Mouse (Mus musculus): Measurements from ENCODE around the gene Sez6. TPM values are rescaled to one million over a fixed set of nuclear protein-coding genes. Genes with fewer than 3 reads are reported as not detected.

Sez6 gene
- polyA plus RNA-seq, 1 experiment from 2014 or later: 146 TPM

- no peak for ATAC-seq
- H3K9me3 ChIP-seq (replicated peaks; ENCODE audit: control insufficient read depth, low read length, poor library complexity, severe bottlenecking): no peaks in the 10 kb centered on the region
- under 1% methylated on average over 47 of the region's 63 CpGs for WGBS
- H3K4me1 ChIP-seq (ENCODE audit: control insufficient read depth, insufficient read depth, low read length): peaks cover 17% of the 10 kb centered on the region
- H3K27ac ChIP-seq (ENCODE audit: low read length): peak overlapping the region; percentile 99
- no peaks in the 10 kb centered on the region for H3K27me3 ChIP-seq (ENCODE audit: control insufficient read depth, insufficient read depth, low read depth, low read length)
- H3K9ac ChIP-seq (ENCODE audit: low read depth, low read length): peak overlapping the region; percentile 92
- H3K4me2 ChIP-seq (ENCODE audit: low read length): peak overlapping the region; percentile 80
- no peaks in the 10 kb centered on the region; the same call in 1 of the 2 replicates for H3K36me3 ChIP-seq (ENCODE audit: control insufficient read depth, insufficient read depth, low read length)
- H3K4me3 ChIP-seq (ENCODE audit: low read depth, low read length): peak overlapping the region; percentile 97
Measured at GRCm38 (mm10) chr11:77983937-77984835, 53.6 kb downstream of the Sez6 start.

DNA sequence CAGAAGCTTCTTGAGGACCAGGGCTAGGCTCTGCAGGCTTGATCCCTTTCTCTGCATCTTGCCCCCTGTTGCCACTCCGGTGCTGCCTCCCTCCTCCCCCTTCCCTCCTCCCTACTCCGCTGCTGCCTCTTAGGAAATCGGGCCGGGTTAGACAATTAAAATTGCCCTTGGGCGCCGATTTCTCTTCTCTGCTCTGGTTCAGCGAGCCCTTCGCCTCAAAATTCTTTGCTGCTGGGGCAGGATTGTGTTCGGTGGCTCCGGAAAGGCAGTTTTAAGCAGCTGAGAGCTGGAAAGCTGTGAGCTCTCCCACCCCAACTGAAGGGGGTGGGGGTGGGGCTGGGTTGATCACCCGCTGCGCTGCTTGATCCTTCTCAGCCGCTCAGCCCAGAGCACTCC, 54.2 kb downstream of the Sez6 start:
- Histone ChIP-seq H3K9ac (ENCODE audit: low read depth, low read length) (peak overlapping the region; percentile 92), H3K36me3 (ENCODE audit: control insufficient read depth, insufficient read depth, low read length) (no peaks in the 10 kb centered on the region; the same call in 1 of the 2 replicates), H3K4me2 (ENCODE audit: low read length) (peak overlapping the region; percentile 80), H3K4me3 (ENCODE audit: low read depth, low read length) (peak overlapping the region; percentile 97), H3K4me1 (ENCODE audit: control insufficient read depth, insufficient read depth, low read length) (peaks cover 17% of the 10 kb centered on the region), H3K27ac (ENCODE audit: low read length) (peak overlapping the region; percentile 99), H3K27me3 (ENCODE audit: control insufficient read depth, insufficient read depth, low read depth, low read length) (no peaks in the 10 kb centered on the region), H3K9me3 (replicated peaks; ENCODE audit: control insufficient read depth, low read length, poor library complexity, severe bottlenecking) (no peaks in the 10 kb centered on the region)
- under 1% methylated on average over 13 of the region's 13 CpGs for WGBS
- ATAC-seq: no peak

DNA sequence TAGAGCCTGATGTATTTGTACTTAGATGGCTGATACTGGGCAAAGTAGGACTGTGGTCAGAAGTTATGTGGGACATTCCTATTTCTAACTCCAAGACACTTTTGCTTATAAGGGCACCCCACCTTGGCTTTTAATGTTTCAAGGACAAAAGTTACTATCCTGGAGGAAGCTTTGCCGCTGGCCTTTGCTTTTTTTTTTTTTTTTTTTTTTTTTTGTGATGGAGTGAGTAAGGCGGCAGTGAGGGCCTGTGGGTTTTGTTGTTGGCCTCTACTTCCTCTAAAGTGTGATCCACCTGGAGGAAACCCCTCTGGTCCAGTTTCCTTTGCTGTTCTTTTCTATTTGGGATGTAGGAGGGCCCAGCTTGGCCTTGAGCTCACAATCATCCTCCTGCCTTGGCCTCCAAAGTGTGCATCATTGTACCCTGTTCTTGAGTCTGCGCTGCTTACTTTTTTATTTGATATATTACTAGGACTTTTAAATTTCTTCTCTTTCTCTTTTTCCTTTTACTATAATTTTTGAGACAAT, 55.0 kb downstream of the Sez6 start:
- Histone ChIP-seq H3K36me3 (ENCODE audit: control insufficient read depth, insufficient read depth, low read length) (no peaks in the 10 kb centered on the region; the same call in 1 of the 2 replicates), H3K4me2 (ENCODE audit: low read length) (peak overlapping the region; percentile 80), H3K9me3 (replicated peaks; ENCODE audit: control insufficient read depth, low read length, poor library complexity, severe bottlenecking) (no peaks in the 10 kb centered on the region), H3K4me3 (ENCODE audit: low read depth, low read length) (peak overlapping the region; percentile 97), H3K4me1 (ENCODE audit: control insufficient read depth, insufficient read depth, low read length) (peaks cover 17% of the 10 kb centered on the region), H3K27ac (ENCODE audit: low read length) (peak overlapping the region; percentile 99), H3K27me3 (ENCODE audit: control insufficient read depth, insufficient read depth, low read depth, low read length) (no peaks in the 10 kb centered on the region), H3K9ac (ENCODE audit: low read depth, low read length) (peak overlapping the region; percentile 92)
- 83% methylated on average over 3 of the region's 3 CpGs for WGBS
- ATAC-seq: no peak

DNA sequence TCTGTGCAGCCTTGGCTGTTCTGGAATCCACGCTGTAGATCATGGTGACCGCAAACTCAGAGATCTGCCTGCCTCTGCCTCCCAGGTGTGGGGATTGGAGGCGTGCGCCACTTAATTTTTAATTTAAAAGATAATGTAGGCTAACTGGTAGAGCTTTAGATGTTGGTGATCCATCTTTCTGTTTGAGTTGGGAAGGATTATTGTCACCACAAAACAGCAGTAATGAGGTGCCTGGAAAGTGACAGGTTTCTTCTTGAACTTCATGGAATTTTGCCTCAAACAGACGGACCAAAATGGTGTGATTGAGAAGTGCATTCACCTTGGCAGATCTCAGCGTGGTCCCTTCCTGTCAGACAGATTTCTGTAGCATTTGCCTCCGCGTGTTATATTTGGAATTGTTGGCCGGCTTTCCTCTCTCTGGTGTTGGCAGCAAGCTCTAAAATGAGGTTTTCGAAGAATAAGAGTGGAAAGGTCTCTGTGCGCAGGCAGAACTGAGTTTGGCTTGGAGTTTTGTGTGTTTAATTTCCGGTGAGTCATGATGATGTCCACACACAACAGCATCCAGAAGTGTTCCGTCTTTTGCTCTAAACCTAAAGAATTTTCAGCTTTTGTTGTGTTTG, 58.6 kb downstream of the Sez6 start:
- H3K36me3 ChIP-seq (ENCODE audit: control insufficient read depth, insufficient read depth, low read length): no peaks in the 10 kb centered on the region; the same call in 1 of the 2 replicates
- H3K4me3 ChIP-seq (ENCODE audit: low read depth, low read length): no peak overlapping the region
- no peak overlapping the region for H3K9ac ChIP-seq (ENCODE audit: low read depth, low read length)
- no peak overlapping the region for H3K4me2 ChIP-seq (ENCODE audit: low read length)
- no peak for ATAC-seq
- no peaks in the 10 kb centered on the region for H3K27me3 ChIP-seq (ENCODE audit: control insufficient read depth, insufficient read depth, low read depth, low read length)
- H3K4me1 ChIP-seq (ENCODE audit: control insufficient read depth, insufficient read depth, low read length): peaks cover 14% of the 10 kb centered on the region
- WGBS: 93% methylated on average over 13 of the region's 13 CpGs
- no peak overlapping the region for H3K27ac ChIP-seq (ENCODE audit: low read length)
- no peaks in the 10 kb centered on the region for H3K9me3 ChIP-seq (replicated peaks; ENCODE audit: control insufficient read depth, low read length, poor library complexity, severe bottlenecking)

- Histone ChIP-seq H3K27me3 (ENCODE audit: control insufficient read depth, insufficient read depth, low read depth, low read length) (no peaks in the 10 kb centered on the region), H3K9ac (ENCODE audit: low read depth, low read length) (no peak overlapping the region), H3K9me3 (replicated peaks; ENCODE audit: control insufficient read depth, low read length, poor library complexity, severe bottlenecking) (no peaks in the 10 kb centered on the region), H3K4me3 (ENCODE audit: low read depth, low read length) (no peak overlapping the region), H3K36me3 (ENCODE audit: control insufficient read depth, insufficient read depth, low read length) (no peaks in the 10 kb centered on the region), H3K27ac (ENCODE audit: low read length) (no peak overlapping the region), H3K4me2 (ENCODE audit: low read length) (no peak overlapping the region), H3K4me1 (ENCODE audit: control insufficient read depth, insufficient read depth, low read length) (no peaks in the 10 kb centered on the region)
- WGBS: 83% methylated on average over 1 of the region's 1 CpGs
- no peak for ATAC-seq
Measured at GRCm38 (mm10) chr11:77995556-77995955, 65.0 kb downstream of the Sez6 start.

- Histone ChIP-seq H3K9ac (ENCODE audit: low read depth, low read length) (no peak overlapping the region), H3K9me3 (replicated peaks; ENCODE audit: control insufficient read depth, low read length, poor library complexity, severe bottlenecking) (no peaks in the 10 kb centered on the region), H3K4me1 (ENCODE audit: control insufficient read depth, insufficient read depth, low read length) (peaks cover 2% of the 10 kb centered on the region; the same call in 1 of the 2 replicates), H3K4me2 (ENCODE audit: low read length) (no peak overlapping the region), H3K27me3 (ENCODE audit: control insufficient read depth, insufficient read depth, low read depth, low read length) (no peaks in the 10 kb centered on the region), H3K4me3 (ENCODE audit: low read depth, low read length) (no peak overlapping the region), H3K27ac (ENCODE audit: low read length) (no peak overlapping the region), H3K36me3 (ENCODE audit: control insufficient read depth, insufficient read depth, low read length) (peaks cover 32% of the 10 kb centered on the region)
- 96% methylated on average over 5 of the region's 5 CpGs for WGBS
- no peak for ATAC-seq
Measured at GRCm38 (mm10) chr11:78006446-78006845, 75.8 kb downstream of the Sez6 start.

DNA sequence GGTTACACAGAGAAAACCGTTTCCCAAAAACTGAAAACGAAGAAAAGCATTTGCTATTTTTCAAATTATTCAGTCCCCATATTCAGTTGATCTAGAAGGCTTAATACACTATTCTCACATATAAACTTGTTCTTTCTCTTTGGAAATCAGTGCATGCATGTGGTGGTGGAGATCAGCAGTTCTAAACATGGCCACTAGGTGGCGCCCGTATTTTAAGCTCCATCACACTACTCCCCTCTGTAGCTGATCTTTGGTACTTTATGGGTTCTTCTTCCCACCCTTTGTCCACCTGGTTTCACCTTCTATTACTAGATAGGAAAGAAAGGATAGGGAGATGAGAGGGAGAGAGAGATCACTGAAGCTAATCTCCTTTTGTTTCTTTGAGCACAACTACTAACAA, 89.1 kb downstream of the Sez6 start:
- no peaks in the 10 kb centered on the region for H3K9me3 ChIP-seq (replicated peaks; ENCODE audit: control insufficient read depth, low read length, poor library complexity, severe bottlenecking)
- peaks cover 41% of the 10 kb centered on the region for H3K36me3 ChIP-seq (ENCODE audit: control insufficient read depth, insufficient read depth, low read length)
- H3K27me3 ChIP-seq (ENCODE audit: control insufficient read depth, insufficient read depth, low read depth, low read length): no peaks in the 10 kb centered on the region
- H3K4me3 ChIP-seq (ENCODE audit: low read depth, low read length): no peak overlapping the region
- H3K4me1 ChIP-seq (ENCODE audit: control insufficient read depth, insufficient read depth, low read length): no peaks in the 10 kb centered on the region
- 23% methylated on average over 4 of the region's 4 CpGs for WGBS
- no peak overlapping the region for H3K4me2 ChIP-seq (ENCODE audit: low read length)
- H3K27ac ChIP-seq (ENCODE audit: low read length): no peak overlapping the region
- H3K9ac ChIP-seq (ENCODE audit: low read depth, low read length): no peak overlapping the region
- 0 out of 2 replicates have a peak, but pooled peaks have one; percentile 66 for ATAC-seq

GRCm38 (mm10) chr11:78023607-78024006, 93.0 kb downstream of the Sez6 start:
- Histone ChIP-seq H3K4me1 (ENCODE audit: control insufficient read depth, insufficient read depth, low read length) (no peaks in the 10 kb centered on the region), H3K9me3 (replicated peaks; ENCODE audit: control insufficient read depth, low read length, poor library complexity, severe bottlenecking) (no peaks in the 10 kb centered on the region), H3K4me3 (ENCODE audit: low read depth, low read length) (no peak overlapping the region), H3K9ac (ENCODE audit: low read depth, low read length) (no peak overlapping the region), H3K4me2 (ENCODE audit: low read length) (no peak overlapping the region), H3K27ac (ENCODE audit: low read length) (no peak overlapping the region), H3K36me3 (ENCODE audit: control insufficient read depth, insufficient read depth, low read length) (peaks cover 52% of the 10 kb centered on the region), H3K27me3 (ENCODE audit: control insufficient read depth, insufficient read depth, low read depth, low read length) (no peaks in the 10 kb centered on the region)
- ATAC-seq: no peak
- WGBS: 84% methylated on average over 8 of the region's 8 CpGs
